Mouse (Mus musculus) kidney, adult 2 months (tissue): ENCODE data around the gene Fam133b.

Source experiments
- CTCF ChIP-seq: fragments of 200-500 bp; conservative IDR thresholded peaks from 2 replicates; pipeline ENCODE4 v1.5.1; 2011; ENCODE audit warnings: low read depth, mild to moderate bottlenecking, control low read depth, low read length, moderate library complexity, mixed read lengths; ENCODE audit not compliant: insufficient read depth, insufficient read length
- POLR2A ChIP-seq: fragments of 200-500 bp; IDR thresholded peaks from one replicate; pipeline ENCODE4 v1.6.1; 2011; ENCODE audit warnings: low read depth, low read length, control low read depth

DNA sequence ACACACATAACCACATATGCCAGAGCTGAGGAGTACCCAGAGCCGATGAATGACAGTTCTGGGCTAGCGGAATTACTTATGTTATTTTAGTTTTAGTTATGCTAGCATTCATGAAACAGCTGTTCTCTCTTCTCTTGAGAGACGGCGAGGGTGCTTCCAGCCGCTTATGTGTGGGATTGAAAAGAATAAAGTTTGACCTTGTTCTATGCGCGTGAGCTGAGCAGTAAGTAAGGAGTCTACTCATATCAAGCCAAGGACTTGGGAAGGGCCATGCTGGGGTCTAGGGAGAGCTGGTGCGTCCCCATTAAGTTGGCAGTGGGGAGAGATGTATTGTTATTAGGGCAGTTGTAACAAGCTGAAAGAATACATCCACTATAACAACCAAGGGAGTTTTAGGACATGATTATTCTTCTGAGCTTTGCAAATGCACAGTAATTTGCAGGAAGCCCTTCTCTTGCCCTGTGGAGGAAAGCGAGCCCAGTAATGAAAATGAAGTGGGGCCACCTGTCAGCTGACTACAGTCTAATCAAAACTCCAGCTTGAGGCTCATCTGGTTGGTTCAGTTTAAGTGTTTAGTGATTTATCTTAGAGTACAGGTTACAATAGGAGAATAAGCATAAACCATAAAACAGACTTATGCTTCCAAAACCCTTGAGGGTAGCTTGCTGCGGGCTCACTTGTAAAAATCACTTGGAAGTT is 32.4 kb upstream of the Fam133b start:
- TF ChIP-seq CTCF (no peak), POLR2A (no peak)
